Mouse (Mus musculus): ENCODE measurements around the gene Hoxb7. TPM values are rescaled to one million over a fixed set of nuclear protein-coding genes. Genes with fewer than 3 reads are reported as not detected.
A peak's percentile ranks its signal among the peaks of the same experiment; 100 is the strongest.

Hoxb7 gene
- polyA plus RNA-seq, 1 experiment from 2014 or later = 125 TPM

DNA sequence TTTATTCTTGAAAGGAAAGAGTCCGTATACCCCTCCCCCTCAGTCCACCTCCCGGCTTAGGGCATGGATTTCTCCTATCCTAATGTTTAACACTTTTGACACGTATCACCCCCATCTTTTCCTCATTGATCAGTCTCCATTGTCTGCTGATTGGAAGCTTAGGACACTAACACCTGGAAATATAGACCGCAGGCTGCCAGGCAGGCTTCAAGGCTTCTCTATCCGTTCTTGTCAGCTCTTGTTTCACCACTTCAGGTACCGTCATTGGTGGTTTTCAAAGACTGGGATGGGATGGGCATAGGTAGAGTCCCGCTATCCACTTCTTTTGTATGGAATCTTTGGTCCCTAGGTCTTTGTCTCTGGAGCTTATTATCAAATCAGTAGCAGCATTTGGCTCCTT lies 40.7 kb downstream of the Hoxb7 start:
- H3K4me2 ChIP-seq = peak overlapping the region; percentile 96
- peak overlapping the region; percentile 99 for H3K4me3 ChIP-seq
- peaks cover 19% of the 10 kb centered on the region; the same call in 1 of the 2 replicates for H3K36me3 ChIP-seq
- H3K27me3 ChIP-seq = no peaks in the 10 kb centered on the region
- no peak for ATAC-seq (ENCODE audit: low read depth)
- H3K27ac ChIP-seq (replicated peaks) = peak overlapping the region; percentile 100
- no peaks in the 10 kb centered on the region for H3K9me3 ChIP-seq
- WGBS = 5% methylated on average over 7 of the region's 7 CpGs
- peak overlapping the region; percentile 100 for H3K9ac ChIP-seq
- H3K4me1 ChIP-seq (replicated peaks) = peaks cover 100% of the 10 kb centered on the region

DNA sequence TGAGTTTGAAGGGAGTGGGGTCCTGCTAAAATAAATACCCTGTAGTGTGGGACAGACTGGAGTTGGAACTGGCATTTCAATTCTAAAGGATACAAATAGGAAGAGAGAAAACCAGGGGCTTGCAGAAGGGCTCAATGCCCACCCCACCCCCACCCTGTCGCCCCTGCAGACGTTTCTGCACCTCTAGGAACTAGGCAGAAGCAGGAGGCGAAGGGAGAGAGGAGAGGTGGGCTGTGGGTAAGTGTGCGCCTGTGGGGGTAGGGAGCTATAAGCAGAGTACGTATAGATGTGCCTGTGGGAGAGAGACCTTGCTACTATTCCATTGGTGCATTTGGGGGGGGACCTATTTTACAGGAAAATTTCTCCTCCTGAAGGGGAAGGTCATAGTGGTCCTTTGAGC lies 41.3 kb downstream of the Hoxb7 start:
- H3K27me3 ChIP-seq = no peaks in the 10 kb centered on the region
- no peaks in the 10 kb centered on the region for H3K9me3 ChIP-seq
- H3K4me1 ChIP-seq (replicated peaks) = peaks cover 100% of the 10 kb centered on the region
- H3K36me3 ChIP-seq = peaks cover 22% of the 10 kb centered on the region
- 4% methylated on average over 5 of the region's 5 CpGs for WGBS
- peak overlapping the region; percentile 100 for H3K27ac ChIP-seq (replicated peaks)
- peak overlapping the region; percentile 100 for H3K9ac ChIP-seq
- peak overlapping the region; percentile 99 for H3K4me3 ChIP-seq
- peak overlapping the region; percentile 96 for H3K4me2 ChIP-seq
- peak; percentile 65 for ATAC-seq (ENCODE audit: low read depth)

DNA sequence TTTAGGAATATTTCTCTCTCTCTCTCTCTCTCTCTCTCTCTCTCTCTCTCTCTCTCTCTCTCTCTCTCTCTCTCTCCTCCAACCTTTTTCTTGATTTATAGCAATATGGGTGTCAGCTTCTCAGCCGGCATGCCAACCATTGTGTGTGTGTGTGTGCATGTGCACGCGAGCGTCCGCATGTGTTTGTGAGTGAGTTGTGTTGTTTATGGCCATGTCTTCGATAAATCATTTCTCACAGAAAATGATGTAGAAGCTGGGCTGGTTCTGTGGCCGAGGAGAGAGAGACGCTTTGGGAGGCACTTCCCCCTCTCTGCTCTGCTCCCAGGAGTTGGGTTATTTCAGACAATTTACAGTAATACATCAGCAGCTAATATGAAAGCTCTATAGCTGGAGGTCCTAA lies 42.2 kb downstream of the Hoxb7 start:
- Histone ChIP-seq H3K36me3 (peaks cover 27% of the 10 kb centered on the region), H3K9me3 (no peaks in the 10 kb centered on the region), H3K4me2 (peak overlapping the region; percentile 96), H3K27ac (replicated peaks) (peak overlapping the region; percentile 100), H3K4me3 (peak overlapping the region; percentile 99), H3K9ac (peak overlapping the region; percentile 100), H3K4me1 (replicated peaks) (peaks cover 100% of the 10 kb centered on the region), H3K27me3 (no peaks in the 10 kb centered on the region)
- no peak for ATAC-seq (ENCODE audit: low read depth)
- WGBS = 5% methylated on average over 8 of the region's 8 CpGs

DNA sequence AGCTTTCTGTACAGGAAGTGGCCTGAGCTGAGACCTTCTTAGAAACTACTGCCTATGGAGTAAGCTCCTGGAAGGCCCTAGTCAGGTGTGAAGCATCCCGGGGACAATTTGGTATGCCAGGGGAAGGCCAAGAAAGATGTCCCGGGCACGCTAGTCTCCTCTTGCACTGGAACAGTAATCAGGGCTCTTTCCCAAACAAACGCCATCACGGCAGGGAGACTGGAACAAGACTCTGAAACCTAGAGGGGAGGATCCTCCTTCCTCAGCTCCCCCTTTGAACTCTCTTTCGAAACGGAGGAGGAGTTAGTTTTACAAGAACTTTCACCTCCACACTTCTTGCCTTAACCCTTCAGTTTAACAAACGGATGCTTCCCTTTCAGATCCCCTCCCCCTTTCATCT lies 45.7 kb downstream of the Hoxb7 start:
- Histone ChIP-seq H3K9ac (peak overlapping the region; percentile 100), H3K4me2 (peak overlapping the region; percentile 96), H3K36me3 (peaks cover 26% of the 10 kb centered on the region), H3K4me1 (replicated peaks) (peaks cover 100% of the 10 kb centered on the region), H3K9me3 (no peaks in the 10 kb centered on the region), H3K4me3 (peak overlapping the region; percentile 99), H3K27me3 (no peaks in the 10 kb centered on the region), H3K27ac (replicated peaks) (peak overlapping the region; percentile 100)
- no peak for ATAC-seq (ENCODE audit: low read depth)
- WGBS = 2% methylated on average over 8 of the region's 8 CpGs

DNA sequence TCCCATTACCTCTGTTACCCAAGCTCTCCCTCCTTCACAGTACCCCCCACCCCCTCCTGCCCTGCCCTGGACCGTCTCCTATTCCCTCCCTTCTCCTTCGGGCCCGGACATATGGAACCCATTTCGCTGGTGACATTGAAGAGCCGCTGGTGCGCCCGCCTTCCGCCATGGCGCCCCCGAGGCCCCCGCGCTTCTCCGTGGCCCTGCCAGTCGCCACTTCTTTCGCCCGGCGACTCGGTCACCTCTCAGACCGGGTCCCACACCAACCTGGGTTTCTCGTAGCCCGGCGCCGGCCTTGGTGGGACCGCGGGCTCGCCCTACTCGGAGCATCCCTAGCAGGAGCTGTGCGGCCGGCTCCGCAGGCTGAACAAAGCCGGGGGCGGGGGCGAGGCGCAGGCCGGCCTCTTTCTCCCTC lies 46.2 kb downstream of the Hoxb7 start:
- Histone ChIP-seq H3K4me3 (peak overlapping the region; percentile 99), H3K9me3 (no peaks in the 10 kb centered on the region), H3K27me3 (no peaks in the 10 kb centered on the region), H3K27ac (replicated peaks) (peak overlapping the region; percentile 100), H3K9ac (peak overlapping the region; percentile 100), H3K4me2 (peak overlapping the region; percentile 96), H3K36me3 (peaks cover 30% of the 10 kb centered on the region), H3K4me1 (replicated peaks) (peaks cover 100% of the 10 kb centered on the region)
- 2% methylated on average over 35 of the region's 35 CpGs for WGBS
- no peak for ATAC-seq (ENCODE audit: low read depth)

DNA sequence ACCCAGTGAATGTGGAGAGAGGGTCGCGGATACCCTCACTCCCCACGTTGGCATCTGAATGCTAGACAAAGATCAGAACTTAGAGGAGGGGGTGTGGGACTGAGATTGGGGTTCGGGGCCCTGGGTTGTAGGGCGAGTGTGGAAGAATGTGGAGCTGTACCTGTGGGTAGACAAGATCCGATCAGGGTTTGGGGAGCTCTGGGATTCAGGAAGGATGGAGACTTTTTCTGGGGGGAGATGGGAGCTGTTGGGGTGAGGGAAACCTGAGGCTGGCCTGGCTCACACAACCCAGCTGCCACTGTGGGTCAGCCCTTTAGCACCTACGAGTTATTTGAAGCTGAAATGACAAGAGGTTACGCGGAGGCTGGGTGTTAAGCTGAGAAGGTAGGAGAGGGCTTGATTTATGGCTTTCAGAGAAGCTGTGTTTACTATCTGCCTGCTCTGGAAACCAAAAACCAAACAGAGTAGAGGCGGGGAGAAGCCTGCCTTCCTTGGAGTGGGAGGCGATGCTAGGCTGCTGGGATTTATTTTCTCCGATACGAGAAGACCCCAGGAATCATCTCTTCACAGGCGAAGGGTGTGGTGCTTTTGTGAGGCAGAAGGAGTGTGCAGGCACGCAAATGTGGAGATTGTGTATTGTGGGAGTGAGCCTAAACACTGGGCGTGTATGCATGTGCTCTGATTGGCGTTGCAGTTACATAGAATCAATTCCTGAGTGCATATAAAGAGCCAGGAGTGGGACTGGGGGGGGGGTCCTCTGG lies 47.0 kb downstream of the Hoxb7 start:
- Histone ChIP-seq H3K27me3 (no peaks in the 10 kb centered on the region), H3K36me3 (peaks cover 34% of the 10 kb centered on the region), H3K27ac (replicated peaks) (peak overlapping the region; percentile 100), H3K9ac (peak overlapping the region; percentile 100), H3K9me3 (no peaks in the 10 kb centered on the region), H3K4me3 (peak overlapping the region; percentile 99), H3K4me2 (peak overlapping the region; percentile 96), H3K4me1 (replicated peaks) (peaks cover 100% of the 10 kb centered on the region)
- 0 out of 2 replicates have a peak, but pooled peaks have one; percentile 7 for ATAC-seq (ENCODE audit: low read depth)
- 4% methylated on average over 17 of the region's 17 CpGs for WGBS

DNA sequence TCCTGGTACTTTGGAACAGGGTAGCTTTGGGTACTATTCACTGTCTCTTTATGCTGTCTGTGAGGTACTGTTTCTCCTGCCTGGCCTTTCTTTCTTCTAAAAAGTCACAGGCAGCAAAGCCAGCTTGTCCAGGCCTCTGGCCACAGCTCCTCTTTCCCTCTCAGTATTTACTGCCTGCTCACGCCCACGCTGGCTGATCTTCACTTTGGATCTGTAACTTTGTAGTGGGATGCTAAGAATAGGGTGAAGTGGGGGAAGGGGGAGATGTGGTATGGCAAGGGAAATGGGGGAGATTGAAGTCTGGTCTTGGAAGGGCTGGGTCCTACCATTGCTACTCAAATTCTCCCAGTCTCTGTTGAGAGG lies 47.6 kb downstream of the Hoxb7 start:
- H3K27ac ChIP-seq (replicated peaks) = peak overlapping the region; percentile 100
- H3K9ac ChIP-seq = peak overlapping the region; percentile 100
- H3K4me2 ChIP-seq = peak overlapping the region; percentile 96
- 0 out of 2 replicates have a peak, but pooled peaks have one; percentile 5 for ATAC-seq (ENCODE audit: low read depth)
- H3K9me3 ChIP-seq = no peaks in the 10 kb centered on the region
- peak overlapping the region; percentile 99 for H3K4me3 ChIP-seq
- no peaks in the 10 kb centered on the region for H3K27me3 ChIP-seq
- 8% methylated on average over 2 of the region's 2 CpGs for WGBS
- peaks cover 37% of the 10 kb centered on the region for H3K36me3 ChIP-seq
- peaks cover 100% of the 10 kb centered on the region for H3K4me1 ChIP-seq (replicated peaks)

DNA sequence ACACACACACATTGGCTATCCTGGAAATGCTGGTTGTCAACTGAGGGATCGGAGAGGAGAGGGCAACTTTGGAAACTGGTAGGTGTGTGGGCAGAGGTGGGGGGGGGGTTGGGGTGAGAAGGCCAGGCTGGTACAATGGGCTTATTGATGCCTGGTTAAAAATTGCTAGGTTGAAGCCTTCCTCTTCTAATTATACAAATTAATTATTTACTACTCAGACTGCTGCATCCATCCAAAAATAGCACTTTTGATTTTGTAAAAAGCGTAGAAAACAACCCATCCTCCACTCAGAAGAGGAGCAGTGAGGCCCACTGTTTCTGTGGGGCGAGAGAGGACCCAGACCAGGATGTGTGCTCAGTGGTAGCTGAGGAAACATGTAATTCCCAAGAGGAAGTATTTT lies 48.6 kb downstream of the Hoxb7 start:
- ATAC-seq (ENCODE audit: low read depth) = no peak
- peak overlapping the region; percentile 96 for H3K4me2 ChIP-seq
- H3K9ac ChIP-seq = peak overlapping the region; percentile 100
- H3K4me1 ChIP-seq (replicated peaks) = peaks cover 100% of the 10 kb centered on the region
- H3K9me3 ChIP-seq = no peaks in the 10 kb centered on the region
- peak overlapping the region; percentile 99 for H3K4me3 ChIP-seq
- WGBS = 12% methylated on average over 3 of the region's 3 CpGs
- peaks cover 37% of the 10 kb centered on the region for H3K36me3 ChIP-seq
- no peaks in the 10 kb centered on the region for H3K27me3 ChIP-seq
- peak overlapping the region; percentile 100 for H3K27ac ChIP-seq (replicated peaks)

DNA sequence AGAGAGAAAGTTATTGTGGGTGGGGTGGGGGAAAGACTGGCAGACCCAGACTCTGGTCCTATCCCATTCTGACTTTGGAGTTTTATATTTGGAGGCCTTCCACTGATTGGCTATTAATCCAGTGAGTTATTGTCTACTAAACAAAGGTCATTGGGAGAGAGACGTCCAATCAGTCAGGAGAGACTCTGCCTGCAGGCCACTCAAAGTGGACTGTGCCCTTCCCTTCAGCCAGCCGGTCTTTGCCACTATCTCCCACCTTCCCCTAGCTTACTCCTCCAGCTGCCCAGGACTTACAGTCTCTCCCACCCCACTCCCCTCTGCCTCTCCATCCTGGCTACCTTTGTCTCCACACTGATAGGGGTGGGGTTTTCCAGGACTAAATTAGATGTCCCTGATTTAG lies 50.2 kb downstream of the Hoxb7 start:
- no peaks in the 10 kb centered on the region for H3K27me3 ChIP-seq
- WGBS = 6% methylated on average over 2 of the region's 2 CpGs
- H3K27ac ChIP-seq (replicated peaks) = peak overlapping the region; percentile 100
- H3K4me2 ChIP-seq = peak overlapping the region; percentile 96
- peak overlapping the region; percentile 100 for H3K9ac ChIP-seq
- H3K4me3 ChIP-seq = peak overlapping the region; percentile 99
- peaks cover 29% of the 10 kb centered on the region for H3K36me3 ChIP-seq
- H3K9me3 ChIP-seq = no peaks in the 10 kb centered on the region
- peaks cover 96% of the 10 kb centered on the region for H3K4me1 ChIP-seq (replicated peaks)
- no peak for ATAC-seq (ENCODE audit: low read depth)

DNA sequence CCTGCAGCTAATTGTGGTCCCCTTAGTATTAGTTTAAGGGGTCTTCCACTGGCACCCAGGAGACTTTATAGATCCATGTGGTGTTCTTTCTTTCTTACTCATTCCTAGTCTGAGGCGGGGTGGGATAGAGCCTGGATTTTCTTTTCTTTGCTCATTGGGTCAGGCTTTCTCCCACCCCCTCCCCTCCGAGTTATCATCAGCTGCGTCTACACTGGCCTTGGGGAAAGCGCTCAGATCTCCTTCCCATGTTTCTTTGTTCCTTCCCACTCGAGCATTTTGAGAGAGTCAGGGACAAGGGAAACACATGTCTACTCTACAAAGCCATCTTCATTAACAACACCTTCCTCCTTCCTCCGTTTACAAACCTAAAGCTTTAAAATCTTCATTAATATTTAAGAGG lies 50.6 kb downstream of the Hoxb7 start:
- H3K4me3 ChIP-seq = peak overlapping the region; percentile 99
- WGBS = 5% methylated on average over 6 of the region's 6 CpGs
- H3K9ac ChIP-seq = peak overlapping the region; percentile 100
- peaks cover 96% of the 10 kb centered on the region for H3K4me1 ChIP-seq (replicated peaks)
- H3K36me3 ChIP-seq = peaks cover 29% of the 10 kb centered on the region
- no peak for ATAC-seq (ENCODE audit: low read depth)
- H3K4me2 ChIP-seq = peak overlapping the region; percentile 96
- H3K9me3 ChIP-seq = no peaks in the 10 kb centered on the region
- H3K27ac ChIP-seq (replicated peaks) = peak overlapping the region; percentile 100
- no peaks in the 10 kb centered on the region for H3K27me3 ChIP-seq

DNA sequence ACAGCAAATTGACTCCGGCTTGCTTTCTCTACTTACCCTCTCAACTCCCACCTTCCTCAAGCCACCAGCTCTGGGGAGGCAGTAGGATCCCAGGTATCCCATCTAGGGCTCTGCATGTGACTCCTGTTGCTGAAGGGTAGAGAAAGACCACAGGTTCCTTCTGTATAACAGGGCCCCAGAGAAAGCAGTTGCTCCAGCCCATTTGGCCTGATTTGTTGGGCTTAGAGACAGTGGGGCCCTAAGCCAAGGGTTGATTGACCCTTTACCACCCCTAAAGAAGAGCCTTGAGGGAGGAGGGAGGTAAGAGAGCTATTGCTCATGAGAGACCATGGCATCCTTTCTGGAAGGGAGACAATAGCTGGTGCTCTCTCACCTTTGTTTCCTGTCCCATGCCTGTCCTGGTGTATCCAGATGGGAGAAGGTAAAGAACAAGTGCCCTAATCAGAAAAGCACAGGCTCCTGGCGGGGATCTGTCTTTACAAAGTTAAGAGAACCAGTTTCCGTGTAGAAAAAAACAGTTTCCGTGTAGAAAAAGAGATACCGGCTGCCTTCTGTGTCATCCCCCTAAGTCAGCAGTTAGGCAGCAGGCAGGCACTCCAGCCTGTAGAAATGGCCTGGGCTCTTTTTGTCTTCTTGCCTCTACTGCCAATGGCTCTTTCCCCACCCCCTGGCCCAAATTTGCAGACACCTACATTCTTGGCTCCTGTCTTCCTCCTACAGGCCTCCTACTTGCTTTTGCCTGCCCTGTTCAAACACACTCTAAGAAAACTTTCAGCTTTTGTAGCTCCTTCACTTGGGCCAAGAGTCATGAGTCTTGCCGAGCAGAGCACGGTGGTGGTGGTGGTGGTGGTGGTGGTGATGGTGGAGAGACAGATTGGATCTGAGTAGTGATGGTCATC lies 52.8 kb downstream of the Hoxb7 start:
- 17% methylated on average over 7 of the region's 7 CpGs for WGBS
- Histone ChIP-seq H3K9ac (peak overlapping the region; percentile 100), H3K4me2 (peak overlapping the region; percentile 96)

More for the DNA sequence above, 52.8 kb downstream of the Hoxb7 start:
- H3K9me3 ChIP-seq = no peaks in the 10 kb centered on the region
- ATAC-seq (ENCODE audit: low read depth) = no peak
- no peaks in the 10 kb centered on the region for H3K27me3 ChIP-seq
- peaks cover 26% of the 10 kb centered on the region for H3K36me3 ChIP-seq
- H3K4me3 ChIP-seq = peak overlapping the region; percentile 99
- peak overlapping the region; percentile 100 for H3K27ac ChIP-seq (replicated peaks)
- H3K4me1 ChIP-seq (replicated peaks) = peaks cover 96% of the 10 kb centered on the region

All from neural tube, embryonic 13.5 days (tissue).